Mouse (Mus musculus) left cerebral cortex, postnatal 4 days (tissue): Measurements from ENCODE around the gene Tom1l1. TPM values are rescaled to one million over a fixed set of nuclear protein-coding genes. Genes with fewer than 3 reads are reported as not detected.

Experiments
- DNase-seq: peaks from one replicate; pipeline ENCODE4 v3.0.0-alpha.2; 2022
- intact Hi-C: fragments of 180-260 bp; cut with DNase I; formaldehyde crosslinking; loops from one replicate; pipeline ENCODE4 v1.15.1; 2025
- total RNA-seq, 2 experiments: library from RNA; stranded (reverse); gene quantifications; 2 replicates each; pipeline ENCODE4 v1.2.3; 2021

The Tom1l1 gene
- total RNA-seq, 2 experiments from 2014 or later = 15.1 to 15.8 TPM

DNA sequence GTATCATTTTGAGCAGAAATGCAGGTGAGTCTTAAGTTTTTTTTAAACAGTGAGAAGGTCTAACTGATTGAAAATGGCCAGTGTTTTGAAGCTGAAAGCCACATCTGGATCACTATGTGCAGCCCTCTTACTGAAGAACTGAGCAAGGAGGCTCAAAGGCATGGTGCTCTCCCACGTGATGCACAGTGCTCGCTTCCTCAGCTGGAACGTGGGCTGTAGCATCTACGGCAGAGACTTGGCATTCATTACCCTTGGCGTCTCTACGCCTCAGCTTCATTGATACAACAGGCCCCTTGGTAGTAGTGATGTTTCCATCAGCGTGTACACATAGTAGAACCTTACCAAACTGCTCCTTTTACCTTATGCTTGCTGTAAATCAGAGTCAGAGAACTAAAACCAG lies 65.7 kb downstream of the Tom1l1 start:
- no peak for DNase-seq
- intact Hi-C loops = loop anchor here (5.0 kb wide), 1 partner anchor 435 kb away; the partner anchor contains the start of gene Gm45716

DNA sequence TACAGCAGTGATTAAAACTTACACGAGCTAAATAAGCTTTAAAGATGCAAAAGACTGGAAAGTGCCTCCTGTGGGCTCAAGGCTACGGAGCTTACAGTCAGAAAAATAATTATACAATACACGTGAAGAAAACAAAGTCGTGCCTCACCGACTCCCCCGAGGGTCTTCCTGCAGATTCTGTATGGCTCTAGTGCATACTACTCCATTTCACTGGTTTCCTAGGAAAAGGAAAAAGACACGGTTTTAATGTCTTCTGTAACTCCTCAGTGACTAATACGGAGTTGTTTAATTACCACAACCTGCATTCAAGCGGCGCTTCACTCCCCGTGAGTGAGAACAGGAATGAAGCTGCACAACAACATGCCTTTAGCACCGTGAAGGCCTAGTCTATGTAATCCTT lies 66.1 kb downstream of the Tom1l1 start:
- no peak for DNase-seq
- intact Hi-C loops = loop anchor here (5.0 kb wide), 1 partner anchor 435 kb away; the partner anchor contains the start of gene Gm45716

- intact Hi-C loops = loop anchor here (10.0 kb wide), 2 partner anchors 232 to 302 kb away; no protein-coding TSS in a partner anchor
- DNase-seq = no peak
Measured at GRCm38 (mm10) chr11:90616431-90616830, 71.7 kb downstream of the Tom1l1 start.

DNA sequence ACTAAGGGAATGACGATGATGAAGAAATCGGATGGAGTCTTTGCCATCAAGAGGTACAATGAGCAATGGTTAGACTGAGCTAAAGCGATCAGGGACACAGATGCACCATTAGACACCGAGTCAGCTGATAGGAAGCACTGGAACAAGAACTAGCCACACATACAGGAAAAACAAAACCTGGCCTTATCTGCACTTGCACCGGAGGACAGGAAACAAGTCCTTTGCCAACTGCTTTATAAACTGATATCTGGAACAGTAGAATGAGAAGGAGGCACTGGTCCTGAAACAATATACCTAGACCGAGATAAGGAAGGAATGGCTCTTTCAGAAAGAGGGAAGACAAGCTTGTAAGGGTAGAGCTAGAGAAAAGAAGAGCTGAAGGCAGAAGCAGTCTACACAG lies 73.4 kb downstream of the Tom1l1 start:
- DNase-seq = no peak
- intact Hi-C loops = loop anchor here (10.0 kb wide), 2 partner anchors 230 to 300 kb away; no protein-coding TSS in a partner anchor

- DNase-seq = no peak
- intact Hi-C loops = loop anchor here (10.0 kb wide), 2 partner anchors 227 to 297 kb away; no protein-coding TSS in a partner anchor
Measured at GRCm38 (mm10) chr11:90612118-90612517, 76.0 kb downstream of the Tom1l1 start.

GRCm38 (mm10) chr11:90603066-90603465 lies 85.1 kb downstream of the Tom1l1 start:
- intact Hi-C loops = loop anchor here (10.0 kb wide), 1 partner anchor 188 kb away; no protein-coding TSS in a partner anchor
- DNase-seq = no peak

DNA sequence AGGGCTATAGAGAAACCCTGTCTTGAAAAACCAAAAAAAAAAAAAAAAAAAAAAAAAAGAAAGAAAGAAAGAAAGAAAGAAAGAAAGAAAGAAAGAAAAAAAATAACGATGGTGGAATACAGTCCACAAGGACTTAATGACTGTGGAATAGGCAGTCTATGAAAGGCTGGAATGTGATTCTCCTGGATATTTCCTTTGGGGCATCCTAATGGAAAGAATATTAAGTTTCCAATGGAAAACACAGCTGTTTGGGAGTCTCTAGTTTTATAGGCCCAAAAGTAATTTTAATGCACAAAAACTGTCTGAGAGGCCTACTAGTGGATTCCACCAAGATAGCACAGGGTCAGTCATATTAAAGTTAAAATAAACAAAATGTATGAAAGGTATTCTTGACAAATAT lies 92.3 kb downstream of the Tom1l1 start:
- DNase-seq = no peak
- intact Hi-C loops = no loop called here

Other genes starting within 250 kb of the Tom1l1 start
- gene Stxbp4, start 50.3 kb downstream of the Tom1l1 start, total RNA-seq = 10 to 100 TPM; 10.1 to 10.2 TPM
- 10 to 100 TPM; 24.6 to 27.9 TPM for gene Cox11, start 50.2 kb downstream of the Tom1l1 start, total RNA-seq